Mouse (Mus musculus) spleen, adult 2 months (tissue): ENCODE measurements at regions not wholly inside any gene's neighbourhood (a gene's known extent, or its start where the extent isn't known, plus 50 kb on each side); places are given as distances from the start of the nearest gene placed in this dataset.

ENCODE experiments used
- CTCF ChIP-seq: fragments of 200-500 bp; IDR thresholded peaks from 2 replicates; pipeline ENCODE4 v1.5.1; 2011; ENCODE audit warnings: mild to moderate bottlenecking, inconsistent platforms; ENCODE audit not compliant: insufficient read depth, insufficient read length, insufficient replicate concordance; ENCODE audit errors: extremely low read depth
- POLR2A ChIP-seq: fragments of 200-500 bp; IDR thresholded peaks from 2 replicates; pipeline ENCODE4 v1.6.1; 2011; ENCODE audit warnings: low read depth, low read length, inconsistent platforms

DNA sequence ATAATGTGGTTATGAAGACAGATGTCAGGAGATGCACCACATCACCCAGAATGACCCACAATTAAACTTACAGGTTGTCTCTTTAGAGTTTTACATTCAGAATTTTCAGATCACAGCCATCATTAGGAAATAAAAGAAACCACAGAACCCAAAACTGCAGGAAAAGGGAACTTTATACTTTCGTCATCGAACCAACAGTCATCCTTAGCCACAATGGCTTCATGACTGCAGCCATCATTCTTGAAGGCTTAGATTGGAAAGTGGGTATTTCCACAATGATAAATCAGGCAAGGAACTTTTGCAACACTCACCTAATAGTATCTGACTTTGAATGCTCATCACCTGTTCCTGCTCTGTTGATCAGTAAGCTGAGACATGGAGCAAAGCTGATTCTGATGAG, 75.9 kb upstream of the Ank start:
- no peak for TF ChIP-seq CTCF
- no peak for TF ChIP-seq POLR2A
